Mouse (Mus musculus) cerebellum, adult 11-12 months (tissue): ENCODE data around the gene Gm21304.
"Not testable (repeated sequence)": the region's sequence is repeated elsewhere in the genome, so short reads cannot be mapped to it uniquely, and the experiment has no call there.

ENCODE experiments used
- DNase-seq: peaks from one replicate; pipeline ENCODE4 v3.0.0; 2022

The Gm21304 gene

DNA sequence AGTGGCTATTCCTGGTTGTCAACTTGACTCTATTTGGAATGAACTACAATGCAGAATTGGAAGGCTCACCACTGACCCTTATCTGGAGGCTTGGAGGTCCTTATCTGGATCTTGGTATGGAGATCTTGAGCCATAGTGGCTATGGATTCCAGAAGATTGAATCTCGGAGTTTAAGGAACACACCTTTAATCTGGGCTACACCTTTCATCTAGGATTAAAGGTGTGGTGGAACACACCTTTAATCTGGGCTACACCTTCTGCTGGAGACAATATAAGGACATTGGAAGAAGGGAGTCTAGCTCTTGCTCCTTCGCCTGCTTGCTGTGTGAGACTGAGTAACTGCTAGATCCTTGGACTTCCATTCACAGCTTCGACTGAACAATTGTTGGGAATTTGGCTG, at the start of gene Gm21304:
Gene Gm21304 (plus strand): TSS at position 301 of the 400 bp plus-strand sequence.
- DNase-seq = not testable (repeated sequence)

DNA sequence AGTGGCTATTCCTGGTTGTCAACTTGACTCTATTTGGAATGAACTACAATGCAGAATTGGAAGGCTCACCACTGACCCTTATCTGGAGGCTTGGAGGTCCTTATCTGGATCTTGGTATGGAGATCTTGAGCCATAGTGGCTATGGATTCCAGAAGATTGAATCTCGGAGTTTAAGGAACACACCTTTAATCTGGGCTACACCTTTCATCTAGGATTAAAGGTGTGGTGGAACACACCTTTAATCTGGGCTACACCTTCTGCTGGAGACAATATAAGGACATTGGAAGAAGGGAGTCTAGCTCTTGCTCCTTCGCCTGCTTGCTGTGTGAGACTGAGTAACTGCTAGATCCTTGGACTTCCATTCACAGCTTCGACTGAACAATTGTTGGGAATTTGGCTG, 25.6 kb upstream of the Gm21304 start, which contains the start of gene Gm21293:
Gene Gm21293 (plus strand): TSS at position 301 of the 400 bp plus-strand sequence.
- not testable (repeated sequence) for DNase-seq

DNA sequence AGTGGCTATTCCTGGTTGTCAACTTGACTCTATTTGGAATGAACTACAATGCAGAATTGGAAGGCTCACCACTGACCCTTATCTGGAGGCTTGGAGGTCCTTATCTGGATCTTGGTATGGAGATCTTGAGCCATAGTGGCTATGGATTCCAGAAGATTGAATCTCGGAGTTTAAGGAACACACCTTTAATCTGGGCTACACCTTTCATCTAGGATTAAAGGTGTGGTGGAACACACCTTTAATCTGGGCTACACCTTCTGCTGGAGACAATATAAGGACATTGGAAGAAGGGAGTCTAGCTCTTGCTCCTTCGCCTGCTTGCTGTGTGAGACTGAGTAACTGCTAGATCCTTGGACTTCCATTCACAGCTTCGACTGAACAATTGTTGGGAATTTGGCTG, 17.1 kb upstream of the Gm21304 start, which contains the start of gene Gm6763:
Gene Gm6763 (plus strand): TSS at position 301 of the 400 bp plus-strand sequence.
- DNase-seq = not testable (repeated sequence)

DNA sequence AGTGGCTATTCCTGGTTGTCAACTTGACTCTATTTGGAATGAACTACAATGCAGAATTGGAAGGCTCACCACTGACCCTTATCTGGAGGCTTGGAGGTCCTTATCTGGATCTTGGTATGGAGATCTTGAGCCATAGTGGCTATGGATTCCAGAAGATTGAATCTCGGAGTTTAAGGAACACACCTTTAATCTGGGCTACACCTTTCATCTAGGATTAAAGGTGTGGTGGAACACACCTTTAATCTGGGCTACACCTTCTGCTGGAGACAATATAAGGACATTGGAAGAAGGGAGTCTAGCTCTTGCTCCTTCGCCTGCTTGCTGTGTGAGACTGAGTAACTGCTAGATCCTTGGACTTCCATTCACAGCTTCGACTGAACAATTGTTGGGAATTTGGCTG, 8.6 kb upstream of the Gm21304 start, which contains the start of gene Gm8764:
Gene Gm8764 (plus strand): TSS at position 301 of the 400 bp plus-strand sequence.
- DNase-seq = not testable (repeated sequence)

DNA sequence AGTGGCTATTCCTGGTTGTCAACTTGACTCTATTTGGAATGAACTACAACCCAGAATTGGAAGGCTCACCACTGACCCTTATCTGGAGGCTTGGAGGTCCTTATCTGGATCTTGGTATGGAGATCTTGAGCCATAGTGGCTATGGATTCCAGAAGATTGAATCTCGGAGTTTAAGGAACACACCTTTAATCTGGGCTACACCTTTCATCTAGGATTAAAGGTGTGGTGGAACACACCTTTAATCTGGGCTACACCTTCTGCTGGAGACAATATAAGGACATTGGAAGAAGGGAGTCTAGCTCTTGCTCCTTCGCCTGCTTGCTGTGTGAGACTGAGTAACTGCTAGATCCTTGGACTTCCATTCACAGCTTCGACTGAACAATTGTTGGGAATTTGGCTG, 8.4 kb downstream of the Gm21304 start, which contains the start of gene Gm21312:
Gene Gm21312 (plus strand): TSS at position 301 of the 400 bp plus-strand sequence.
- not testable (repeated sequence) for DNase-seq

DNA sequence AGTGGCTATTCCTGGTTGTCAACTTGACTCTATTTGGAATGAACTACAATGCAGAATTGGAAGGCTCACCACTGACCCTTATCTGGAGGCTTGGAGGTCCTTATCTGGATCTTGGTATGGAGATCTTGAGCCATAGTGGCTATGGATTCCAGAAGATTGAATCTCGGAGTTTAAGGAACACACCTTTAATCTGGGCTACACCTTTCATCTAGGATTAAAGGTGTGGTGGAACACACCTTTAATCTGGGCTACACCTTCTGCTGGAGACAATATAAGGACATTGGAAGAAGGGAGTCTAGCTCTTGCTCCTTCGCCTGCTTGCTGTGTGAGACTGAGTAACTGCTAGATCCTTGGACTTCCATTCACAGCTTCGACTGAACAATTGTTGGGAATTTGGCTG, 16.9 kb downstream of the Gm21304 start, which contains the start of gene Gm20765:
Gene Gm20765 (plus strand): TSS at position 301 of the 400 bp plus-strand sequence.
- not testable (repeated sequence) for DNase-seq

DNA sequence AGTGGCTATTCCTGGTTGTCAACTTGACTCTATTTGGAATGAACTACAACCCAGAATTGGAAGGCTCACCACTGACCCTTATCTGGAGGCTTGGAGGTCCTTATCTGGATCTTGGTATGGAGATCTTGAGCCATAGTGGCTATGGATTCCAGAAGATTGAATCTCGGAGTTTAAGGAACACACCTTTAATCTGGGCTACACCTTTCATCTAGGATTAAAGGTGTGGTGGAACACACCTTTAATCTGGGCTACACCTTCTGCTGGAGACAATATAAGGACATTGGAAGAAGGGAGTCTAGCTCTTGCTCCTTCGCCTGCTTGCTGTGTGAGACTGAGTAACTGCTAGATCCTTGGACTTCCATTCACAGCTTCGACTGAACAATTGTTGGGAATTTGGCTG, 25.4 kb downstream of the Gm21304 start, which contains the start of gene Gm4340:
Gene Gm4340 (plus strand): TSS at position 301 of the 400 bp plus-strand sequence.
- not testable (repeated sequence) for DNase-seq

DNA sequence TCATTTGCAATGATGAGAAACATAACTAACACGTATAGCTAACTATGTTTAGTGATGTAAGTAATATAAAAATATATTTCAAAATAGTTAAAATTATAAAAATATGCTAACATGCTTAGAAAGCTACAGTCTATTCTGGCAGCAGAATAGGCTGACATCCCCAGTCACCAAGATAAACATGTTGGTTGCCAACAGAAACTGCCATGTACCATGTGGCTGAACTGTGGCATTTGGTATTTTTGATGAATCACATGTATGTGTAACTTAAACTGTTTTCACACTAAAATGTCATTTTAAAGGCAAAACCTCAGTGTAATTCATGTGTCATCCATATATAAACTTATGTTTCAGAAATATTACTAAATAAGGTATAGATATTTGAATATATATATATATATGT, 41.3 kb downstream of the Gm21304 start:
- DNase-seq = no peak

DNA sequence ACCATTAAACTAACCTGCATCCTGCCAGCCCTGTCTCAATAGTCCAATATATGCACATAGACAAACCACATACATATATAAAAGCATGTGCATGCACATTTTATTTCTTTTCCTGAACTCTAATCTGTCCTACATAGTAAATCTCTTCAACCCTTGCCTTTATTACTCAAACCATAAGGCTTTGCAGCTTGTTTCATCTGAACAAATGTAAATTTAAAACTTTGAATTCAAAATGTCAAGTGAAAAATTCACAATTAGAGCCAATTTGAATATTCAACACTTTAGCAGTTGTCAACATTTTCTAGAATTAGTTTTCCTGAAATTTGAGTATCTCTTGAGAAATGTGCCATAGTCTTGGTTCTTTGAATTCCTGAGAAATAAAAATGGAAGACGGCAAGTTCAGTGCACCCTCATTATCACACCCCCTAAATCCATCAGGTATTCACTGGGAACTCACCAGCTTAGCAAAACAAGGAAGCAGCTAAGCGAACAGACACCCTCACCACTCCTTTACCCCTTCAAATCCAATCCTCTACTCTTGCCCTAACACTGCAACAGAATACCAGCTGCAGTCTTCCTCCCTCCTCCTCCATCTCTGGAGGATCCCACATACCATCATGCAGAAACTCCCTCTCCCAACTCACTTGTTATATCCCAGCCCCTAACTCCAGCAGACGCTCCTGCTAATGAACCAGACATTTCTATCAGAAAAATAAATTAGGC, 42.1 kb downstream of the Gm21304 start:
- no peak for DNase-seq

DNA sequence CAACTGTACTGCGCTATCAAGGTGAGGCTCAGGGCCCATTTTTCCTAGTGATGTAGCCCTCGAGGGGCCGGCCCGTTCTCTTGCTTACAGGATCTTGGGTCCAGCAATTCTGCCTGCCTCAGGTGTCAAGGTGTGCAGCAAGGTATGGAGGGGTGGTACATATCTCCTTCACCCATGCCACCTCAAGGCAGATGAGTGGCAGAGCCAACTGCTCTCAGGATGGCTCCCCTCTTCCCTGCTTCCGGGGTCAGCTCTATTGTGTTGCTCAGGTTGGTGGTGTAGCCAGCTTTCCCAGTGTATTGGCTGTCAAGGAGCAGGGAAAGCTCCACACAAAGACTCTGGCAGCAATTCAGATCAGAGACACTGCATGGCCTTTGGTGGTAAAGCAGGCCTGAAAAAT, 46.2 kb downstream of the Gm21304 start:
- no peak for DNase-seq
